10 mouse cellular contexts compared by ENCODE assay signal in the genomic region with DNA sequence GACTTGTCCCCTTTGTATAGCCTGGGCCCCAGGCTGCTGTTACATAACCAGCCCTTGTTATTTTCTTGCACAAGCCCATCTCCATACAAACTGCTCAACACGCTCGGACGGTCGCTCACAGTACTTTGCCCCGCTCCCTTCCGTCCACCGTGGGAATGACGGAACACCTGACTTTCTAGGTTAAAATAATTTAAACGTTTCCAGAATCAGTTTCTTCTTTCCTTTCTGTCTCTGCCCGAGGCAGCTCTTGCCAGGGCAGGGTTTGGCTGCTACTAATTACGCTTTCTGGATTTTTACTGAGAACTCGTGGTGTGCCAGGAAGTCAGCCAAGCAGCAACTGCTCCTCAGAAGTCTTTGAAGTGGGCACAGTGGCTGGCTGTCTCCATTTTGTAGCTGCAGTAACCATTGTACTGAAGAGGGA. TPM values are rescaled to one million over a fixed set of nuclear protein-coding genes. Genes with fewer than 3 reads are reported as not detected.
A peak's percentile ranks its signal among the peaks of the same experiment; 100 is the strongest.
DNase-seq lines count a peak whose midpoint lies in the region; ATAC-seq and TF ChIP-seq lines count a peak whose summit lies in the region.
"Had no signal": no experiment of that assay in that cellular context is flagged by ENCODE, and none has a peak within 500 bp of the region (broad histone marks: within the 10 kb centered on the region; RNA-seq: fewer than 3 reads in every experiment).

No protein-coding gene starts in this region.

- DNase-seq in thymus, postnatal 25 days, result peak; percentile 54
- DNase-seq in thymus, adult 2 months, result no peak
- no peak for DNase-seq in limb, embryonic 10.5 days (ENCODE audit: low spot score)
- no peak for DNase-seq in midbrain, postnatal 0 days (ENCODE audit: low spot score)
- no peak for DNase-seq in cerebellum, postnatal 4 days (ENCODE audit: low spot score in 2 of 2)
- no peak for DNase-seq in cerebellum, postnatal 14 days
- DNase-seq: heart, postnatal 4 days had no signal

- no peak overlapping the region for H3K4me2 ChIP-seq in forebrain, embryonic 15.5 days (replicated peaks)
- H3K4me2 ChIP-seq in forebrain, embryonic 12.5 days, result no peak overlapping the region
- H3K4me2 ChIP-seq in midbrain, postnatal 0 days (ENCODE audit: low read depth, low read length, poor library complexity, severe bottlenecking), result no peak overlapping the region

- H3K36me3 ChIP-seq in forebrain, embryonic 15.5 days, result no peaks in the 10 kb centered on the region
- H3K36me3 ChIP-seq in forebrain, embryonic 12.5 days (replicated peaks), result no peaks in the 10 kb centered on the region
- H3K36me3 ChIP-seq in thymus, adult 2 months (ENCODE audit: control insufficient read depth, insufficient read depth, low read length), result no peaks in the 10 kb centered on the region
- H3K36me3 ChIP-seq in limb, embryonic 10.5 days, result no peaks in the 10 kb centered on the region
- H3K36me3 ChIP-seq in midbrain, postnatal 0 days (ENCODE audit: insufficient read depth, low read length), result no peaks in the 10 kb centered on the region

- WGBS in forebrain, embryonic 15.5 days, result 50% methylated on average over 12 of the region's 12 CpGs
- WGBS in forebrain, embryonic 12.5 days, result 65% methylated on average over 12 of the region's 12 CpGs
- 17% methylated on average over 12 of the region's 12 CpGs for WGBS in thymus, adult 2 months
- 67% methylated on average over 12 of the region's 12 CpGs for WGBS in limb, embryonic 10.5 days
- 68% methylated on average over 12 of the region's 12 CpGs for WGBS in midbrain, postnatal 0 days

- H3K4me1 ChIP-seq in forebrain, embryonic 15.5 days, result peaks cover 30% of the 10 kb centered on the region
- peaks cover 17% of the 10 kb centered on the region for H3K4me1 ChIP-seq in forebrain, embryonic 12.5 days
- H3K4me1 ChIP-seq in thymus, adult 2 months (replicated peaks; ENCODE audit: control insufficient read depth, insufficient read depth, low read length), result peaks cover 24% of the 10 kb centered on the region
- peaks cover 61% of the 10 kb centered on the region for H3K4me1 ChIP-seq in limb, embryonic 10.5 days
- no peaks in the 10 kb centered on the region; the same call in 1 of the 2 replicates for H3K4me1 ChIP-seq in midbrain, postnatal 0 days (ENCODE audit: insufficient read depth, low read length)

- no peak for TF ChIP-seq POLR2A in thymus, adult 2 months (IDR thresholded peaks at IDR 0.05; ENCODE audit: control insufficient read depth, extremely low read depth, insufficient read depth, low read length, poor library complexity)

- no peak overlapping the region for H3K9ac ChIP-seq in forebrain, embryonic 15.5 days (replicated peaks)
- no peak overlapping the region for H3K9ac ChIP-seq in forebrain, embryonic 12.5 days
- H3K9ac ChIP-seq in midbrain, postnatal 0 days (replicated peaks; ENCODE audit: low read length, poor library complexity, severe bottlenecking), result no peak overlapping the region

- H3K27me3 ChIP-seq in forebrain, embryonic 15.5 days, result peaks cover 10% of the 10 kb centered on the region; the same call in 1 of the 2 replicates
- H3K27me3 ChIP-seq in forebrain, embryonic 12.5 days, result peaks cover 30% of the 10 kb centered on the region
- no peaks in the 10 kb centered on the region for H3K27me3 ChIP-seq in thymus, adult 2 months (ENCODE audit: control insufficient read depth, insufficient read depth, low read length)
- H3K27me3 ChIP-seq in limb, embryonic 10.5 days (ENCODE audit: low read depth, poor library complexity, severe bottlenecking), result peaks cover 13% of the 10 kb centered on the region
- H3K27me3 ChIP-seq in midbrain, postnatal 0 days (ENCODE audit: insufficient read depth, low read length), result 0 out of 2 replicates have a peak, but pooled peaks cover 3% of the 10 kb centered on the region

- no peak overlapping the region for H3K4me3 ChIP-seq in forebrain, embryonic 15.5 days
- no peak overlapping the region for H3K4me3 ChIP-seq in forebrain, embryonic 12.5 days (replicated peaks)
- H3K4me3 ChIP-seq in thymus, adult 2 months (ENCODE audit: control insufficient read depth, insufficient read depth, low read length), result no peak overlapping the region
- no peak overlapping the region for H3K4me3 ChIP-seq in limb, embryonic 10.5 days
- H3K4me3 ChIP-seq in midbrain, postnatal 0 days (ENCODE audit: low read depth, low read length), result no peak overlapping the region
- H3K4me3 ChIP-seq: erythroblast, embryonic 14.5 days had no signal

- peak overlapping the region; percentile 7; the same call in 1 of the 2 replicates for H3K27ac ChIP-seq in forebrain, embryonic 15.5 days (replicated peaks)
- no peak overlapping the region for H3K27ac ChIP-seq in forebrain, embryonic 12.5 days
- no peak overlapping the region; the same call in 1 of the 2 replicates for H3K27ac ChIP-seq in thymus, adult 2 months (ENCODE audit: control insufficient read depth, insufficient read depth, low read length)
- H3K27ac ChIP-seq in limb, embryonic 10.5 days, result peak overlapping the region; percentile 71
- no peak overlapping the region for H3K27ac ChIP-seq in midbrain, postnatal 0 days (ENCODE audit: low read depth, low read length)

- TF ChIP-seq CTCF in thymus, adult 2 months (IDR thresholded peaks at IDR 0.05; ENCODE audit: borderline replicate concordance, control insufficient read depth, extremely low read depth, insufficient read depth, low read length, poor library complexity), result no peak
- TF ChIP-seq CTCF in midbrain, postnatal 0 days (IDR thresholded peaks at IDR 0.05), result no peak

- no peaks in the 10 kb centered on the region for H3K9me3 ChIP-seq in forebrain, embryonic 15.5 days
- no peaks in the 10 kb centered on the region for H3K9me3 ChIP-seq in forebrain, embryonic 12.5 days
- H3K9me3 ChIP-seq in limb, embryonic 10.5 days (replicated peaks), result no peaks in the 10 kb centered on the region
- no peaks in the 10 kb centered on the region for H3K9me3 ChIP-seq in midbrain, postnatal 0 days (ENCODE audit: low read length)

- ATAC-seq in forebrain, embryonic 15.5 days (replicated peaks), result no peak
- ATAC-seq in forebrain, embryonic 12.5 days (ENCODE audit: low FRiP score), result no peak
- ATAC-seq in midbrain, postnatal 0 days (ENCODE audit: low FRiP score), result no peak

RNA-seq across cellular contexts. Expression of a gene that starts 2.3 kb away (rescaled TPM):
- polyA plus RNA-seq in forebrain, embryonic 15.5 days (2015; fragmentation: Nextera tagmentation; extraction: Ambion mirVana), result 64.9 and 66.6 TPM in 2 replicates
- 36.6 and 38.1 TPM in 2 replicates for polyA plus RNA-seq in forebrain, embryonic 12.5 days (2016; fragmentation: Nextera tagmentation; extraction: Ambion mirVana)
- 62.1 and 62.8 TPM in 2 replicates for polyA plus RNA-seq in thymus, adult 2 months (2012; rRNA removed)
- 17.0 and 23.5 TPM in 2 replicates for polyA plus RNA-seq in limb, embryonic 10.5 days (2016; fragmentation: Nextera tagmentation; extraction: Ambion mirVana)
- total RNA-seq in midbrain, postnatal 0 days (2014; rRNA removed), result 61.5 and 78.8 TPM in 2 replicates
- 152 and 173 TPM in 2 replicates for polyA plus RNA-seq in midbrain, postnatal 0 days (2015; fragmentation: Nextera tagmentation; extraction: Ambion mirVana)

RNA-seq across cellular contexts. Expression of a gene that starts 12.8 kb away (rescaled TPM):
- 8.6 and 9.0 TPM in 2 replicates for polyA plus RNA-seq in forebrain, embryonic 15.5 days (2015; fragmentation: Nextera tagmentation; extraction: Ambion mirVana)
- 6.2 and 6.3 TPM in 2 replicates for polyA plus RNA-seq in forebrain, embryonic 12.5 days (2016; fragmentation: Nextera tagmentation; extraction: Ambion mirVana)
- 276 and 278 TPM in 2 replicates for polyA plus RNA-seq in thymus, adult 2 months (2012; rRNA removed)
- 6.4 and 6.7 TPM in 2 replicates for polyA plus RNA-seq in limb, embryonic 10.5 days (2016; fragmentation: Nextera tagmentation; extraction: Ambion mirVana)
- 34.9 and 39.7 TPM in 2 replicates for total RNA-seq in midbrain, postnatal 0 days (2014; rRNA removed)
- 15.8 and 16.5 TPM in 2 replicates for polyA plus RNA-seq in midbrain, postnatal 0 days (2015; fragmentation: Nextera tagmentation; extraction: Ambion mirVana)
- polyA plus RNA-seq: erythroblast, embryonic 14.5 days had no signal

RNA-seq across cellular contexts. Expression of a gene that starts 49.5 kb away (rescaled TPM):
- polyA plus RNA-seq in forebrain, embryonic 15.5 days (2015; fragmentation: Nextera tagmentation; extraction: Ambion mirVana), result 0.22 TPM in 1 of 2 replicates, not detected in the other
- polyA plus RNA-seq in forebrain, embryonic 12.5 days (2016; fragmentation: Nextera tagmentation; extraction: Ambion mirVana), result 0.10 and 0.33 TPM in 2 replicates
- 276 and 294 TPM in 2 replicates for polyA plus RNA-seq in thymus, adult 2 months (2012; rRNA removed)
- 0.16 and 0.26 TPM in 2 replicates for polyA plus RNA-seq in limb, embryonic 10.5 days (2016; fragmentation: Nextera tagmentation; extraction: Ambion mirVana)
- 0.33 and 0.66 TPM in 2 replicates for total RNA-seq in midbrain, postnatal 0 days (2014; rRNA removed)
- 0.20 TPM in 2 replicates for polyA plus RNA-seq in midbrain, postnatal 0 days (2015; fragmentation: Nextera tagmentation; extraction: Ambion mirVana)
- polyA plus RNA-seq: erythroblast, embryonic 14.5 days had no signal

Comparison
In these comparisons a context has a peak if more than half of its experiments do, and no peak if none do; other contexts are left out.
1. H3K27ac ChIP-seq: peak in forebrain, embryonic 15.5 days (single experiment) and limb, embryonic 10.5 days (single experiment); none in forebrain, embryonic 12.5 days (single experiment), thymus, adult 2 months (single experiment) and midbrain, postnatal 0 days (single experiment).
2. RNA of a gene that starts 12.8 kb away (polyA plus RNA-seq): 276 to 278 TPM in thymus, adult 2 months; 15.8 to 16.5 TPM in midbrain, postnatal 0 days, 8.6 to 9.0 TPM in forebrain, embryonic 15.5 days, 6.4 to 6.7 TPM in limb, embryonic 10.5 days and 6.2 to 6.3 TPM in forebrain, embryonic 12.5 days; every median in the first group is over 10 times any median in the second.
3. RNA of a gene that starts 49.5 kb away (polyA plus RNA-seq): 276 to 294 TPM in thymus, adult 2 months; 0.10 to 0.33 TPM in forebrain, embryonic 12.5 days, 0.16 to 0.26 TPM in limb, embryonic 10.5 days, 0.22 TPM in forebrain, embryonic 15.5 days and 0.20 TPM in midbrain, postnatal 0 days; every median in the first group is over 100 times any median in the second.